Mouse (Mus musculus) spleen, postnatal 10 days (tissue): ENCODE data around the gene Unc93a2.
"Not testable (repeated sequence)": the region's sequence is repeated elsewhere in the genome, so short reads cannot be mapped to it uniquely, and the experiment has no call there.

ENCODE experiments used
- DNase-seq, 2 experiments: peaks; one replicate each; pipeline ENCODE4 v3.0.0; 2021 to 2022; ENCODE audit warnings: low spot score in 2 of 2

The Unc93a2 gene

DNA sequence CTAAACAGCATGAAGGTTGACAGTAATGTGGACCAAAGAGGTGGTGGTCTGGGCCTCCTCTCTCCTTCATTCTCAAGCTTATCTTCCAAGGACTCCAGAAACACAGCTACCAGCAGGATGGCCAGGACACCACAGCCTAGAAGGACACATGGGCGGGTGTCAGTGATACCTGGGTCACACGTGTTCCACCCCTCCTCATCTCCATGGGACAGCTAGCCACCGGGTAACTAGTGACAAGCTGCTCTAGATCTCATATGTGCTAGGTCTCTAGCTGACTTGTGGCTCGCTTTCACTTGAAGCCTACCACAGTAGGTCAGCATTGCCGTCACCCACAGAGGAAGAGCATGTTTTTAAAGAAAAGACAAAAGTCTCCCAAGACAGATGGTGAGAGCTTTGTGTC lies 13.4 kb downstream of the Unc93a2 start, which contains the start of gene Gm49630:
Gene Gm49630, minus strand, starts transcription at position 101 of the 400 bp plus-strand sequence.
- DNase-seq, result not testable (repeated sequence)

DNA sequence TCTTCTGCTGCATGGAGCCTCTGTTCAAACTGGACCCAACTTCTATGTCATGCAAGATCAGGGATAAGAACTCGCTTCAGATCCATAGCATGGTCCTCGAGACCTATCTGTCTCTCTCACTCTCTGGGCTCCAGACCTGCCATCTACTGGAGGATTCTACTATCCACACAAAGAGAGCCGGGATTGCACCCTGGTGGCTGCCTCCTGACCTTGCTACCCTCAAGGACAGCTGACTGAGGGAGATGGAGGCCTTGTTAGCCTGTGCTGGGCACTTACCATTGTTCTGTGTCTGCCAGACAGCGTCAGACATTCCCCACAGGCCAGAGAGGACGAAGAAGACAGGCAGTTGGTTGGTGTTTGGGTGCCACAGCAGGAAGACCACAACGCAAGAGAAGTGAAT lies 15.9 kb downstream of the Unc93a2 start:
- not testable (repeated sequence) for DNase-seq

- DNase-seq, result not testable (repeated sequence)
Measured at GRCm38 (mm10) chr17:7366676-7367374, 18.4 kb downstream of the Unc93a2 start.

GRCm38 (mm10) chr17:7366265-7366664 lies 19.0 kb downstream of the Unc93a2 start:
- not testable (repeated sequence) for DNase-seq

GRCm38 (mm10) chr17:7365615-7366014 lies 19.6 kb downstream of the Unc93a2 start:
- DNase-seq, result not testable (repeated sequence)

DNA sequence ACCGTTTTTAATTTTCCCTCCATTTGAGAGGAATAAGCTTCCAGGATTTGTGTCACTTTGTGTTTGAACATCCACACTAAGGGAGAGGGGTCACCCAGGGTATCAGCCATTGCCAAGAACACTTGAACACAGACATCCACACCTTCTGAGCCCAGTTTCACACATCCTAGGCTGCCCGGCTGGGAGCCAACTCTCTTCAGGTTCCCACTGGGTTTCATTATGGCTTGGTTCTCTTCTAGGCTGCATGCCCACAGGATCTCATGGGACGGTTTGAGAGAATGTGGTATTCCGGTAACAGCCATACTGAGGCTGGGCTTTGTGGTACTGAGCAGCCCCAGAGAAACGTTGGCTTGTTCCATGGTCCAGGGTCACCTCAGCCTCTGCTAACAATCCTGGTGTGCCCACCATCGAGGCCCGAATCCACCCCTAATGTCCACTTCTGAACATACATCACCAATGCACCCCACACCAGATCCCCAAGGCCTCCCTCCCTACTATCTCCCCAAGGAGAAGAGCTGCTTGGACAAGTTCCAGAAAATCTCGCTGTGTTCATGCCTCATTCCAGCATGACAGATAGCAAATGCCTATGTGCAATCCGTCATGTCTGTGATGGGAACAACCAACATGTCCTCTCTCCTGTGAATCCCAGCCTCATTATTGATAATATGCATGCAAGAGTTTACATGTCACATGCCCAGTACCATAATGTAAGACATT lies 24.4 kb downstream of the Unc93a2 start:
- DNase-seq, result not testable (repeated sequence)

DNA sequence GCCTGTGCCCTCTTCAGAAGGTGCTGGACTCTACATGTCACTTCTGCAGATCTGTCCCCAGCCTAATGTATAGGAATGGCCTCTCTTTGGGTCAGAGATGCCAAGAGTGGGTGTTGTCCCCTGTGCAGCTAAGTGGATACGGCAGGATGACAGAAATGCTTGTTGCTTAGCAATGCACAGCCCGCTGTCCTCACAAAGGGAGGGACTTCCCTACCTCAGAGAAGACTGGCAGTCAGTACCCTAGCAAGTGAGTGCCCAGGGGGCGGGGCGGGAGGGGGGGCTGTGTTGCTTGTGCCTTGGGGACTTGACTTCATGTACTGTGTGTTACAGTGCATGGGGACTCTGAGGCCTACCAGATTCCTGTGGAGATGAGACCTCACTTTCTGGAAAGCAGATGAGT lies 25.5 kb downstream of the Unc93a2 start:
- DNase-seq, result not testable (repeated sequence)

- not testable (repeated sequence) for DNase-seq
Measured at GRCm38 (mm10) chr17:7352596-7352995, 32.7 kb downstream of the Unc93a2 start, which contains the start of gene Ttll2. Gene Ttll2, minus strand, starts transcription at chr17:7352696.

DNA sequence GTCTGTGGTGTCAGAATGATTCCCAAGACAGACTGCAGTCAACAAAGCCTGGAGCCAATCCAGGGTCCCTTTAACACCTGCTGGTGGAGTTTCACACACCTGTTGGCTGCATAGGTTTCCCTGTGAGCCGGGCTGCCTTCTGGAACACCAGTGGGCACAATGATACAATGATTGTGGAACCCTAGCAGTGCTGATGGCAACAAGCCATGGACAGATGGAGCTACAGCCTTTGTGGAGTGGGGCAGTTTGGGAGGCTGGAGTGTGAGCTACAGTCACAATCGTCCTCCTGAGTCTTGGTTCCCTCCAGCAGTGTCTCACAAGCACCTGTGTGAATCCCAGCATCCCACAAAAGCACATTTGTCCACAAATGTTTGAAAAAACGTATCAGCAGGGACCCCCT lies 36.5 kb downstream of the Unc93a2 start:
- DNase-seq, result not testable (repeated sequence)

- not testable (repeated sequence) for DNase-seq
Measured at GRCm38 (mm10) chr17:7337381-7337780, 47.9 kb downstream of the Unc93a2 start.

GRCm38 (mm10) chr17:7332745-7333144 lies 52.5 kb downstream of the Unc93a2 start:
- not testable (repeated sequence) for DNase-seq

GRCm38 (mm10) chr17:7326415-7326814 lies 58.8 kb downstream of the Unc93a2 start:
- DNase-seq, result not testable (repeated sequence)

DNA sequence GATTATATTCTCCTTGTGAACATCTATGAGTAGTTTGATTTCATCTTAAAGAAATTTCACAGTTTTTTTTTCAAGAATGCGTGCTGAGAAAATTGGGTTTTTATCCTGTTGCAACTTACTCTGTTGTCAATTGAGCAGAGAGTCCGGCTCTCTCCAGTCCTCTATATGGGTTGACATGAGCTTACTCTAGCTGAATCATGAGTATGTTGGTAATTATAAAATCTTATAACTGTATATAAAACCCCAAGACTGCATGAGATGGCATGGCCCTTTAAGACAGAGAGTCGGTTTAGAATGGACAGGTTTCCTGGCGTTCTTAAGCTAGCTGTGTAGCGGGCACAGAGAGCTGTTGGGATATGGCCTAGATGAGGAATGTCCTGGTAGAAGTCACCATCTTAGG lies 60.9 kb downstream of the Unc93a2 start, which contains the start of gene Tcp10a:
Gene Tcp10a, plus strand, starts transcription at position 301 of the 400 bp plus-strand sequence.
- not testable (repeated sequence) for DNase-seq

GRCm38 (mm10) chr17:7319789-7320188 lies 65.5 kb downstream of the Unc93a2 start:
- not testable (repeated sequence) for DNase-seq

- DNase-seq, result not testable (repeated sequence)
Measured at GRCm38 (mm10) chr17:7315693-7316382, 69.4 kb downstream of the Unc93a2 start.
